Mouse (Mus musculus) kidney, adult 2 months (tissue): Measurements from ENCODE around the gene Kif16b.

Experiments used
- CTCF ChIP-seq: fragments of 200-500 bp; conservative IDR thresholded peaks from 2 replicates; pipeline ENCODE4 v1.5.1; 2011; ENCODE audit warnings: low read depth, mild to moderate bottlenecking, control low read depth, low read length, moderate library complexity, mixed read lengths; ENCODE audit not compliant: insufficient read depth, insufficient read length
- POLR2A ChIP-seq: fragments of 200-500 bp; IDR thresholded peaks from one replicate; pipeline ENCODE4 v1.6.1; 2011; ENCODE audit warnings: low read depth, low read length, control low read depth

GRCm38 (mm10) chr2:142834751-142835150, 66.6 kb downstream of the Kif16b start:
- TF ChIP-seq CTCF (no peak), POLR2A (no peak)
